11 mouse cellular contexts compared by ENCODE assay signal in genomic region chr7:116226877-116227282, GRCm38 (mm10).
DNase-seq lines count a peak whose midpoint lies in the region; ATAC-seq lines count a peak whose summit lies in the region.
"Had no signal": no experiment of that assay in that cellular context is flagged by ENCODE, and none has a peak within 500 bp of the region (broad histone marks: within the 10 kb centered on the region; RNA-seq: fewer than 3 reads in every experiment).

No protein-coding gene starts in this region.

- no peak overlapping the region for H3K4me2 ChIP-seq in heart, embryonic 13.5 days
- H3K4me2 ChIP-seq: limb, embryonic 15.5 days; midbrain, embryonic 12.5 days had no signal

- 0 out of 2 replicates have a peak overlapping the region, but pooled peaks have one; percentile 6 for H3K9ac ChIP-seq in heart, embryonic 13.5 days
- H3K9ac ChIP-seq: limb, embryonic 15.5 days; midbrain, embryonic 12.5 days had no signal

- intact Hi-C loops in gastrocnemius, postnatal 36 days (cut with DNase I), result no loop called here

- no peaks in the 10 kb centered on the region for H3K27me3 ChIP-seq in heart, embryonic 13.5 days (replicated peaks)
- H3K27me3 ChIP-seq: limb, embryonic 15.5 days; midbrain, embryonic 12.5 days had no signal

- peaks cover 87% of the 10 kb centered on the region for H3K4me1 ChIP-seq in heart, embryonic 13.5 days

- DNase-seq in heart, adult 11 months, result no peak
- peak; percentile 31 to 55 for DNase-seq in layer of hippocampus, postnatal 10 days (ENCODE audit: low spot score in 2 of 2)
- no peak for DNase-seq in layer of hippocampus, adult 8-10 months (ENCODE audit: low spot score in 2 of 2)
- DNase-seq in cerebellum, adult 8-10 months, result peak; percentile 34
- peak; percentile 14 to 43 for DNase-seq in gastrocnemius, postnatal 36 days
- no peak for DNase-seq in lung, postnatal 25 days (ENCODE audit: low spot score)

- no peaks in the 10 kb centered on the region for H3K9me3 ChIP-seq in heart, embryonic 13.5 days
- H3K9me3 ChIP-seq: limb, embryonic 15.5 days; midbrain, embryonic 12.5 days had no signal

- WGBS in heart, embryonic 13.5 days, result 72% methylated on average over 7 of the region's 7 CpGs

- H3K36me3 ChIP-seq in heart, embryonic 13.5 days, result no peaks in the 10 kb centered on the region
- H3K36me3 ChIP-seq: limb, embryonic 15.5 days; midbrain, embryonic 12.5 days had no signal

- H3K27ac ChIP-seq in heart, embryonic 13.5 days (replicated peaks), result peak overlapping the region; percentile 20; the same call in 1 of the 2 replicates
- H3K27ac ChIP-seq: limb, embryonic 15.5 days; midbrain, embryonic 12.5 days had no signal

- ATAC-seq in heart, embryonic 13.5 days (ENCODE audit: extremely low read depth, insufficient number of reproducible peaks, low FRiP score, low TSS enrichment), result no peak
- ATAC-seq in megakaryocyte-erythroid progenitor cell, adult 5-6 weeks (replicated peaks; ENCODE audit: low FRiP score, low TSS enrichment, poor library complexity, severe bottlenecking), result no peak
- ATAC-seq: inflammation-experienced regulatory T-cells, adult 6 months had no signal

- no peak overlapping the region for H3K4me3 ChIP-seq in heart, embryonic 13.5 days
- H3K4me3 ChIP-seq: limb, embryonic 15.5 days; midbrain, embryonic 12.5 days had no signal

Comparison
In these comparisons a context has a peak if more than half of its experiments do, and no peak if none do; other contexts are left out.
1. DNase-seq: peak in layer of hippocampus, postnatal 10 days (2 of 2), cerebellum, adult 8-10 months (single experiment) and gastrocnemius, postnatal 36 days (2 of 2); none in heart, adult 11 months (single experiment), layer of hippocampus, adult 8-10 months (0 of 2) and lung, postnatal 25 days (single experiment).